Mouse (Mus musculus) skeletal muscle tissue, adult 2 months (tissue): Measurements from ENCODE around the gene Ccnd2.

Experiments used
- DNase-seq: peaks from one replicate; pipeline ENCODE4 v3.0.0-alpha.2; 2012; ENCODE audit warnings: low read depth, low spot score

Ccnd2 gene

DNA sequence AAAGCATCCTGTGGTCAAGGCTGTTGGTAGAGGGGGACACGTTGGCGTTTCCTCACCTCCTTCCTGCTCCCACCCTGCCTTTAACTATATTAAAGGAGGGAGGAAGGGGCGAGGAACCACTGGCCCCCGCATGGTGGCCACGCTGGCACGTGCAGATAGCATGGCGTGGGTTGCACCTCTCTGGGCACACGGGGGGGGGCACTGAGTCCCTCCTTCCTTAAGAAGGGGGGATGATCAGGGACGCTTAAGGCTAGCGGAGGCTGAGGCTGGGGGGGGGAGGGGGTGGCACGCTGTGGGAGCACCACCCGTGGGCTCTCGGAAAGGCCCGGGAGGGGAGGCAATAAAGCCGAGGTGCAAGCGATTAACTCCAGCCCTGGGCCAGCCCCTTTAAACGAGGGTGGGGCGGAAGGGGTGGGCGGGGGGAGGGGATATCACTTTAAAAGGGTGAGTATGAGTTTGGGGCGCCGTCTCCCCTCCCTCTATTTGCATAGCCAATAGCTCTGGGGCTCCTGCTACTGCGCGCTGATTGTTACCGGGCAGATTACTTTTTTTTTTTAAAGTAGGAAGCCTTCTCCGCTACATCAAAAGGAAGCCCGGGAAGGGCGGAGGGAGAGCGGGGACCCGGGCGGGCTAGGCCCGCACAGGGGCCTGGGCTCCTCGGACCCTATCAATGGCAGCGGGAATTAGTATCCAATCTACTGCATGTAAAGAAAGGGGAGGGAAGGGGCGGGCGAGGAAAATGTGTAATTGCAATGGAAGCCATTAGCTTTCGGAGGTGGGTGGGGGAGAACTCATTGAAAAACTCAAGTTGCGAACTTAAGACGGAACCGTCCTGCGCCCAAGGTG is at the start of gene Ccnd2:
Ccnd2 (minus strand) TSS at position 88 of the 846 bp plus-strand sequence.
- DNase-seq: peak; percentile 52

DNA sequence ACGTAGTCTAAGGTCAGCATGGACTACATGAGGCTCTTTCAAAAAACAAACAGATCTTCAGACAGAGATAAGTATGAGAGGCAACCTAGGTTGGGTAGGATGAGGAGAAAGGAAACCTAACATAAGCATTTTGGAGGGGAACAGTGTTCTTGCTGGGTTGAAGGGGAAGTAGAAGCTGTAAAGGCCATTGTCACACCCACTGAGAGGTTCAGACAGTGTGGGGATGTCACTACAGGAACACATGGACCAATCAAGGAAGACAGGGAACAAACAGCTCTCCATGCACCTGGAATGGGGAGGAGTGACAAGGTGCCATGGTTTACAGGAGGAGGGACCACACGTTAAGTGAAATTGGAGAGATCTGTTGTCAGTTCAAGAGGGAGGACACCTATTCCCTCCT is 45.0 kb upstream of the Ccnd2 start:
- DNase-seq: no peak

DNA sequence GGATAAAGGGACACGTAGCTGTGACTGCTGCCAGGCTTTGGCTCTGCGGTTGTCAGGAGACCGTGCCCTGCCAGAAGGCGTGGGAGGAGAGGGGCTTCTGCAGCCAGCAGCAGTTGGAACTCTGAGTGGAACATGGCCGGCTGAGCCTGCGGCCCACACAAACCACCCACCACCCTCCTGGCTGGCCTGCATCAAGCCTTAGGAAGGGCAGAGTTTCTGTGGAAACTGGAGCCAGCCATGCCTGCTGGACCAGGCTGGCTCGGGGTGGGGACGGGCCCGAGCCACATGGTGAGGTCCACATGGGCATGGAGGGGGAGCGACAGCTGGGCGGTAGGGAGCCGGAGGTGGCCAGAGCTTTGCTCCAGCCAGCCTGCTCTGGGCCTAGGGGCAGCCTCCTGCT is 29.3 kb upstream of the Ccnd2 start:
- no peak for DNase-seq

DNA sequence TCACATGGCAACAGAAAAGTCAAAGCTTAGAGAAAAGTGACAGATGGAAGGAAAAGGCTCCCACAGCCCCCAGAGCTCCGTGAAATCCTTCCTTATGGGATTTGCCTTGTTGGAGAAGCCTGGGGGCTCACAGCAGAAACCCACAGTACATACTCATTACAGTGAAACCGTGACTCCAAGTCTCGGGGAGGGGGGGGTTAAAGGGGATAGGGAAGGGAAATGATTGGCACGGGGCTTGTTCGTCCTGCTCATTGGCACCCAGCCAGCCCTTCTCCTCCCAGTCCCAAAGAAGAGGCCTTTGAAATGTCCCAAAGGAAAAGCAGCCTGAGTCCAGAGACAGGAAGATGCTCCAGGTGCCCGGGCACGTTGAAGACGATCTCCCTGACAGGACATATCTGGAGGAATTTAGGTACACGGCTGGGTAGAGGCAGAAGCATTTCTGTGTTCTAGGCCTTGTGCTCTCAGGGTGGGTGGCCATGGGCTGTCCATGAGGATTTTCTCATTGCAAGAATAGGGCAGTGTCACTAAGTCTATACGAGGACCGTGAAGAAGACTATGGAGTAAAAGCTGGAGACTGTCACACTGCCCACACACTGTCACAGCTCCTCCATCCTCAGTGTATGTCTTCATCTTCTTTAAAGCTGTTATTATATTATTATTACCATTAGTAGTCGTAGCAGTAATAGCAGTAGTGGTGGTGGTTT is 27.2 kb upstream of the Ccnd2 start:
- no peak for DNase-seq

DNA sequence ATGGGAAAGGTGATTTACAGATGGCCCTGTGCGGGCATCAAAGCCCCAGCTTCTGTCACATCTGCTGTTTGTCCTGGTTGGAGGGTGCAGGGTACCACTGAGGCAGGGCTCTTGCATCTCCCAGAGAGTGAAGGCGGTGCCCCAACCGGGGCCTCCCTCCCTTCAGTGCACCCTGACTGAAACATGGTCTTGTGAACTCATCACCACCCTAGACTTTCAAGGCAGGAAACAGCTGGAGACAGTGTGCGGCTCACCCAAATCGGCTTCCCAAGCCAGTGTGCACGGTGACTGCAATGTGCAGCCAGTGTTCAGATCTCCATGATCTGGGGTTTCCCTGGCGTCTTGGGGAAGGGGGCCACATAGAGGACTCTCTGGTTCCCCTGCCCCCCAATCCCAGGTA is 26.0 kb upstream of the Ccnd2 start:
- no peak for DNase-seq

DNA sequence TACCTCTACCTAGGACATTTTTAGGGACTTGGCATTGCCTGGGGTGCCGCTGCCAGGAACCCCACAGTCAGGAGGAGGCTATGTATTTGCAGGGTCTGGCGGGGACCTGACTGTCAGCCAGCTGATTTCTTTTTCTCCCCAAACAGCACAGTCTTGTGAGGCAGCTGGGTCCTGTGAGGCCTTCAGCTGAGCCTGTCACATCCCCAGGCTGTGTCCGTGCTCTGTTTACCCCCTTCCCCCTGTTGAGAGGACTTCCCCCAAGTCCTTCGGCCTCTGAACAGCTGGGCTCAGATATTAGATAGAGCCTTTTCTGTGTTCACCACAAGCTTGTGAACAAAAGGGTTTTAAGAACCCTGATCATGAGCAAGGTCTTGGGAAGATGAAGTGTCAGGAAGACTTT is 25.4 kb upstream of the Ccnd2 start:
- DNase-seq: no peak

DNA sequence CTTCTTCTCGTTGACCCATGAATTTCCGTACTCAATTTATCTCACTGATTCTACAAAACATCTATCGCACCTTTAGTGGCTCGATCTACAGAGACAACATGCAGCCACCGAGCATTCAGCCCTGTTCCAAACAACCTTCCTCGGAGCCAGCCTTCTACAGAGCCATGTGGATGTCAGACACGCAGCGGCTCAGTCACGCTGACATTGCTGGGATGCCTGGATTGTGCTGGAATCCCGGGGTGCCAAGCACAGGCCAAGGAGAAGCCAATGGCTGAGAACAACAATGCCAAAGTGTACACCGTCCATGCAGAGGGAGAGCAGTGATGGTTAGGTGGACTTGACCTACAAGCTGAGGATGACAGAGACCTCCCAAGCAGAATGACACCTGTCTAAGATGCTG is 20.5 kb upstream of the Ccnd2 start:
- no peak for DNase-seq

DNA sequence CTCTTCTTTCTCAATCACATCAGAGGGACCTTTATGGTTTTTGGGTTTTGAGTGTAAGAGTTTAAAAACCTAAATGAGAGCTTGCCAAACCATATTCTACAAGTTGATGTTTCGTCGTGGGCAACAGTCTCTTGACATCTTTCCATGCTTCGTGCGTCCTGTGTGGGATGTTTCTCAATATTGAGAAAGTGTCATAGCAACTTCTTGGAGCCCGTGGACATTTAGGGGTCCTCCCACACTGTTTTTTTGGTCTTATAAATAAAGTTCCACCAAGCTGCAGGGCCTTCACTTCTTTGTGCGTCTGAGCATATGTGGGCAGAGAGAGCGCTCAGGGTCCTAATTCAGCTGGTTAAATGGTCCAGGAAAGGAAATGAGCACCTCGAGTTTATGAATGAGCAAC is 18.7 kb upstream of the Ccnd2 start:
- DNase-seq: no peak

DNA sequence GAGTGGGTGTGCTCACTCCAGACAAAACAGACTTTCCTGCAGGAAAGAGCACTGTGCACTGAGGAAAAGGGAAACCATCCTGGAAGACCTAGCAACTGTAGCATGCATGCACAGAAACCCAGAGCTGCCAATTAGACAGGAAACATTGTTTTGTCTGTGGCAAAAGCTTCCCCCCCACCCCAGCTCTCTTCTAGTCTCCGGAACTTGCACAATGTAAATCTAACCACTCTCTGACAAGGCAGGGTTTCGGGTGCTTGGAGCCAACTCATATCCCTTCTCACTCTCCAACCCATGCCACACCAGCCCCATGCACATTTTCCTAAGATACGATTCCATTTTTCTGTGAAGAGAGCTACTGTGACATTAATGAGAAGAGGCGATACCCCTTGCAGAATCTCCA is 13.7 kb upstream of the Ccnd2 start:
- no peak for DNase-seq

DNA sequence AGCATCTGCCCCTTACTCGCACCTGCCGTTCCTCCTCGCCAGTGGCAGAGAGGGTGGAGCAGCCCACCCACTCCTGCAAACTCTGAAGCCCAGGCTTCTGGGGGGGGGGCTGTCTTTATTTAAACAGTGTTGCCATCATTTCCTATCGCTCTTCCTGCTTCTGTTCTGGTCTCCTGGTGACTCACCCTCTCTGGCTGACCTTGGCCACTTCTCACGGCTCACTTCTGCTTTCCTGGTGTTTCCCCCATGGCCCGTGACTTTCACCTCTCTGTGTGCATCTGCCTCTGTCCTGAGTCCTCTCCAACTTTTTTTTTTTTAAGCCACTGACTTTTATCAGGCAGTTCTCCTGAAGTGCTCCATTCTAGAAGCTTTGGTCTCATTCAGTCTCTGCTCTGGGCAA is 10.8 kb upstream of the Ccnd2 start:
- no peak for DNase-seq

DNA sequence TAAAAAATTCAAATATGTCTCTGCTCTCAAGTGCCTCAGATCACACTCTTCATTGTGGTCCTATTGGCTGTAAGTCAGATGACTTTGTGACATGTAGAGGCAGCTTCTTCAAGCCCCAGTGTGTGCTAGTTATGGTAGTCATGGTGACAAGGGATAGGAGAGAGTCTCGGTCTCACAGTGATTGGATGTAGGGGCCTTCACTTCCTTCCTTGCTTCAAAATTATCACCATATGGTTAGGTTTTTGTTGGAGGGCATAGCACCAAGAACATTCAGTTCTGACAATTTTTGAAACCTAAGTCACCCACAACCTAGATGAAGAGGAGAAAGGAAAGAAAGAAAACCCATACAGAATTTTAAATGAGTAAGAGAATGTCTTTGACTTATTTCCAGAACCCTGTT is 5.3 kb upstream of the Ccnd2 start:
- no peak for DNase-seq

DNA sequence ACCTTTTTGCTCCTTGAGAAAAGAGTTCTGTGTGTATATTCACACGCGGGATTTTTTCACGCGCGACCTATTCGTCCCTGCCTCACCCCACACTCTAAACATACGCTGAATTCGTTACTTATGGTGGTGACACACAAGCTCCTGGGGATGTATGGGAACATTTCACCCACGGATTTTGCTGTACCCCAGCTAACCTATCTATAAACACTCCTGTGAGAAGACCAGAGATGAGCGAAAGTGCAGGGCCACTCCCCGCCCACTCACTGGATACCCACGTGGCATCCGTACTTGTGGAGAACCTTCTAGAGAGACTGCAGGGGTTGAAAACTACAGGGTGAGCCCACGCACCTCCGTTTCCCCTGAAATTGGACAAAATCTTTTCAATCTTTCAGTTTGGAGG is 3.5 kb upstream of the Ccnd2 start:
- DNase-seq: no peak

DNA sequence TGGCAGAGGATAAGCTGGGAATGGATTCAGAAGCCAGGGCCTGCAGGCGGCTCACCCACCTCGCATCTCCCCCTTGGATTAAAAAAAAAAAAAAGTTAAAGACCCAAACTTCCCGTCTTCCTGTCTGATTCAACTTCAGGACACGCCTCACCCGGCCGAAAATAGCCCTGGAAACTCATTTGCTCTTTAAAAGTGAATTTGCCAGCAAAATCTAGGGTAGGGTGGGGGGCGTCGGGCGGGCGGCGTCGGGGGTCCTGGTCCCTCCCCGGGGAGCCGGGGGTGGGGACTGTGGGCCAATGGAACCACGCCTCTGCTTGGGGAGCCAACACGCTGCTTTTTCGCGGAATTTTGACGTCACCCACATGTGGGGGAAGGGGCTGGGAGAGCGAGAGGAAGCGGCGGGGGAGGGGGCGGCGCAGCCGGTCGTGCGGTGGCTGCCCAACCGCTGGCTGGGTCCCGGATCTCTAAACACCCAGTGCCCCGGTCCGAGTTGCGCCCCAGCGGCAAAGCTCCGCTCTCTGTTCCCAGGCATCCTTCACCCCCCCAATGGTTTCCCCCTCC is 2.8 kb upstream of the Ccnd2 start:
- no peak for DNase-seq

DNA sequence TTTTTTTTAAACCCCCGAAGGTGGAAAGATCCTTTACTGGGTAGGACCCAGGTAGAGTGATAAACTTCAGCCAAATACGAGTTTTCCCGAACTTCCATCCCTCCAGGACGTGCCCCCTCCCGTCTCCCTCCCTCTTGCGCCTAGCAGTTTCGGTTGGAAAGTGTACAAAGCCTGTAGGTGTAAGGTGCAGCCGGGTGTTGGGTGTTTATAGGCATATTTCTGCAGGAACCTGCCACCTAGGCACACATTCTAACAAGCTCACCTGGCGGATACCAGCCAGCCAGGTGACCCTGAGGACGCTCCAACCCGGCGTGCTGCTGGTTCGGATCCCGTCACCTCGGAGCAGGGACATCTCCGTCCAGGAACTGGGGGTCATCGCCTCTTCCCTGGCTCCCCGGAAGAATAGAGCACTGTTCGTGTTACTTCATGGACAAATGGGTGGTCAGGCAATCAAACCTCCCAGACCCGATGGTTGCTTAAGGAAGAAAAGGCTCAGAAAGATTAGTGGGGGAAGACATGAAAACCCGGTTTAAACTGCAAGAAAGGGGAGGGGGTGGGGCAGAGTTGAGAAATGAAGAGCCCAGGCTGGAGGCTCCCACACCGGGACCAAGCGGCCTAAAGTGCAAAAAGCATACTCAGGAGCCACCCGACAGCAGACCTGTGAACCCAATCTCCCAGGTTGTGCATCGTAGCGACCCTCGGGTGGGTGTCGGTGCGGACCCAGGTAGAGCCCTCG is 2.1 kb upstream of the Ccnd2 start:
- DNase-seq: no peak

DNA sequence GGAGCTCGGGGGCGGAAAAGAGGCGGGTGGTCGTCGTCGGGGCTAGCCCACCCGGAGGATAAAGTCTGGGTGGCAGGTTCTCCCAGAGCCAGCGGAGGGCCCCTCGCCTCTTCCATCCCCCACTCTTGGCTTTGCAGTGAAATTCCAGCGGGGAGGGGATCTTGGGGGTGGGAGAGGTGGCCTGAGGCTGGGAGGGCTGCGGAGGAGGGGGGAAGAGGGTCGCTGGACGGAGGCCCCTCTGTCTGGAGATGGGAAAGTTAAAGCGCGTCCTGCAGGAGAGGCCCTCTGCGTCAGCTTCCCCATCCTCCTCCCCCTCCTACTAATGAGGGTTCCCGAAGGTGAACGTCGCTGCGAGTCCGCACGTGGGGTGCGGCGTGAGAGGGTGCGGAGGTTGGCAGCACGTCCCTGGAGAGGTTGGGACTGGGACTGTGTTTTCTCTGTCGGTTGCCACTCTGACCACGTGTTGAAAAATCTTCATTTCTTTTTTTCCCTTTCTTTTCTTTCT is 1.4 kb upstream of the Ccnd2 start:
- DNase-seq: no peak

DNA sequence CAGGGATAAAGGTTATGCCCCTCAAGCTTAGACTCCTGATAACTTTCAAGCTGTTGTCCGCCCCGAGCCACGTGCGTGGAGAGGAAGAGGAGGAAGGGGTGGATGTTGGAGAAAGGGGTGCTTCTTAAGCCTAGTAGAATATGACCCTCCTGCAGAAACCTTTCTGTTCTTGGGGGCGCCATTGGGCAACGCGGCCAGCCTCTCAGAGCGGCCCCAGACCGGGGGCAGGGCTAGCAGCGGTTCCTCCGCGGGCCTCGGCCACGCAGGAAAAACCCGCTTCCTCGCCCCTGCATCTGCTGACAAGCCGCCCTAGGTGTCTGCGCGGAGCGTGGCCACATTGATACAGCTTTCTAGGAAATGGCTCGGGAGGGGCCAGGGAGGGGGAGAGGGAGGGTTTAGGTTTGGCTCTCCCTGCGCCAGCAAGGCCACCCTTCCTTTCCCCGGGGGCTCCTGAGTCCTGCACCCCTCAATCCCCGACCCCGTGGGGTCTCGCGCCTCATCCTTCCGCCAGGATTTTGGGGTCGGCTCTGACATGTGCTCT is 358 bp downstream of the Ccnd2 start:
- DNase-seq: no peak

DNA sequence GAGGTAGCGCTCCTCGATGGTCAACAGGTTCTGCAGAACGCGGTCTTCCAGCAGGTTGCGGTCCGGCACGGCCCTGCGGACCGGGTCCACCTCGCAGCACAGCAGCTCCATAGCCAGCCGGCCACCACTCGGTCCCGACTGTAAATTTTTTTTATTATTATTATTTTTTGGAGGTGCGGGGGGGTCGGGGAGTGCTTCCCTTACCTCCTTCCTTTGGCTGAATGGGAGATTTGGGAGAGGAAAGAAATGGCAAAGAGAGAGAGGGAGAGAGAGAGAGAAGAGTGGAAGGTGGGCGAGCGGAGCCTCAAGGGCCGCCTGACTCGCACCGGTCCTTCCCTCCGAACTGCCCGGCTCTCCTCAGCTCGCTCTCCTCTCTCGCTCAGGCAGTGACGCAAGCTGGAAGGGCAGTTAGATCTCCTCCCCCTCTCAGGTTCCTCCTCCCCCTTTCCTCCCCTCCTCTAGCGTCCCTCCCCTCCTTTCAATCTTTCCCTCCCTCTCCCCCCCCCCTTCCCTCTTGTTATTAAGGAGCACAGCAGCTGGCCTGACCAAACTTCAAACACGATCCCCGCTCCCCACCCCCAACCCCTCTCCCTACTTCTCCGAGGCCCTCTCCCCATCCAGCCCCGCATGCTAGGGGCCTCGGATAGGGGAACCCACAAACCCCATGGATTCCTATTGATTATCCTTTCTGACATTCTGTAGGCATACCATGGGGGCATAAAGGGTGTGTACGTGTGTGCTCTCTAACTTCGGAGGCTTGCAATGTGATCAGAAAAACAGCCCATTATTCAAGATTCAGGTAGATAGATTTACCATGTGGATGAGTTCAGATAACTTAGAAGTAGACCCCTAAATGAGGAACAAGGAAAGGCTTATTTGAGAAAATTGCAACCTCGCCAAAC is 1.1 kb downstream of the Ccnd2 start:
- peak; percentile 76 for DNase-seq

DNA sequence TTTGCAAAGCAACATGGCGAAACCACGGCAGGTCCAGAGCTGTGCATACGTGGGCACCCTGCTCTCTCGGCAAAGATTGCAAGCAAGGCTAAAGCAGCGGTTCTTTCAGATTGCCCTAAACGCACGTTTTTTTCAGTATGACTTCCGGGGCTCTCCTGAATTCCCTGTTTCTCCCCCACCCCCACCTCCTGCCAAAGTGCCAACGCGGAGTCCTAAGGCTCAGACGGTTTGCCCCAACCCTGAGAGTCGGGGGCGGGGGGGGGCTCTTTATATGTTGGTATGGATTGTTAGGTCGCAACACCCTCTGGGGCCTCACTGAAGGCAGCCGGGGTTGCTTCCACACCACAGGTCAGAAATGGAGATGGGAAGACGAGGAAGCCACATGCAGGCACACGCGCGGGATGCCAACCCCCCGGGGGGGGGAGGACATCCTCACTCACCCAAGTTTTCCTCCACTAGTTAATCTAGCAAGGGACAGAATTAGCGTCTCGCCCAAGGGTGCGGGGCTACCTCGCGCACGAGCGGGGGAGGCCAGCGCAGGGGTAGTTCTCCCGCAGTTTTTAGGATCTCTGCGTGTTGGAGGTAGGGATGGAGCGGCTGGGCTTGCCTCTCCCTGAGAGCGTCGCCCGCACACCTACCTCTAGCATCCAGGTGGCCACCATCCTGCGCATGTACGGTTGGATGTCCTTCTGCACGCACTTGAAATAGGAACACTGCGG is 1.9 kb downstream of the Ccnd2 start:
- DNase-seq: no peak

DNA sequence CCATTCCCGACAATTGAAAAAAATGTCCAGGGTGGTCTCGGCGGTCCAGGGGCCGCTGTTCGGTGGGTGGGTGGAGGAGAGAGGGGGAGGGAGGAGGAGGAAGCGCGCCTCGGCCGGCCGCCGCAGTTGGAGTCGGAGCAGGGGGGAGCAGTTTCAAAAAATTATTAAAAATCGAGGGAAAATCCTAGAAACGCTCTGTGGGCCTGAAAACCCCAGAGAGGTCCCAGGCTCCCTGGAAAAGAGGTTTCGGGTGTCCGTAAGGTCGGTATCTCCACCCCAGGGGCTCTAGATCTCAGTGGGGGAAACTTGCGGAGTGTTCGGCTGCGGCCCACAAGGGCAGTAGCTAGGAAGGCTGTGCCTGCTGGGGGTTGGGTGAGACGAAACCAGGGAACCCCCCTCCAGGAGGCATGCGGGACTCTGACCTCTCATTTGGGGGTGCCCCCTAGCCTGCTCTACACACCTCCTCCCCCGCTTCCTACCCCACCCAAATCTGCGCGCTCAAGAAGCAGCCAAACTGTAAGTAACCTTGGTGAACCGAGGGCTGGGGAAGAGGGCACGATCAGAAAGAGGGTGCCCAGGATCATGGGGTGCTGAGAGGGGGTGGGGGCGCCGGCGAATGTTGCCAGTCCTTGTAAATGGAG is 2.6 kb downstream of the Ccnd2 start:
- no peak for DNase-seq
